Mouse (Mus musculus): ENCODE results near the gene Cd320. TPM values are rescaled to one million over a fixed set of nuclear protein-coding genes. Genes with fewer than 3 reads are reported as not detected.
A peak's percentile ranks its signal among the peaks of the same experiment; 100 is the strongest.
"Not testable (repeated sequence)": the region's sequence is repeated elsewhere in the genome, so short reads cannot be mapped to it uniquely, and the experiment has no call there.

Gene Cd320
- total RNA-seq, 4 experiments from 2014 or later, result 23.3 to 27.1 (median 24.8) TPM

- not testable (repeated sequence) for DNase-seq (ENCODE audit: low spot score in 2 of 2)
These were observed 17.9 kb upstream of the Cd320 start for GRCm38 (mm10) chr17:33824997-33825330.

GRCm38 (mm10) chr17:33825462-33825861 lies 17.4 kb upstream of the Cd320 start:
- no peak for DNase-seq (ENCODE audit: low spot score in 2 of 2)

- DNase-seq (ENCODE audit: low spot score in 2 of 2), result peak in 1 of 2 experiments; percentile 36
These were observed 16.0 kb upstream of the Cd320 start for GRCm38 (mm10) chr17:33826850-33827249.

- no peak for DNase-seq (ENCODE audit: low spot score in 2 of 2)
These were observed 14.0 kb upstream of the Cd320 start for GRCm38 (mm10) chr17:33828892-33829291.

GRCm38 (mm10) chr17:33829561-33829960 lies 13.3 kb upstream of the Cd320 start:
- no peak for DNase-seq (ENCODE audit: low spot score in 2 of 2)

- no peak for DNase-seq (ENCODE audit: low spot score in 2 of 2)
These were observed 1.3 kb downstream of the Cd320 start for GRCm38 (mm10) chr17:33844196-33844595.

- no peak for DNase-seq (ENCODE audit: low spot score in 2 of 2)
These were observed 5.2 kb downstream of the Cd320 start for GRCm38 (mm10) chr17:33848139-33848538.

GRCm38 (mm10) chr17:33851331-33851730 lies 8.4 kb downstream of the Cd320 start:
- DNase-seq (ENCODE audit: low spot score in 2 of 2), result no peak

- no peak for DNase-seq (ENCODE audit: low spot score in 2 of 2)
These were observed 14.9 kb downstream of the Cd320 start for GRCm38 (mm10) chr17:33857816-33858215.

- DNase-seq (ENCODE audit: low spot score in 2 of 2), result peak; percentile 54 to 92
These were observed 22.6 kb downstream of the Cd320 start for GRCm38 (mm10) chr17:33865330-33866030.

- not testable (repeated sequence) for DNase-seq (ENCODE audit: low spot score in 2 of 2)
These were observed 30.6 kb downstream of the Cd320 start, which contains the start of gene Gm7029 for GRCm38 (mm10) chr17:33873537-33873936. Gene Gm7029 (plus strand): TSS chr17:33873837.

- DNase-seq (ENCODE audit: low spot score in 2 of 2), result no peak
These were observed 31.5 kb downstream of the Cd320 start for GRCm38 (mm10) chr17:33874411-33874810.

GRCm38 (mm10) chr17:33875797-33876196 lies 32.9 kb downstream of the Cd320 start:
- not testable (repeated sequence) for DNase-seq (ENCODE audit: low spot score in 2 of 2)

GRCm38 (mm10) chr17:33884320-33884719 lies 41.4 kb downstream of the Cd320 start:
- DNase-seq (ENCODE audit: low spot score in 2 of 2), result not testable (repeated sequence)

- DNase-seq (ENCODE audit: low spot score in 2 of 2), result not testable (repeated sequence)
These were observed 44.9 kb downstream of the Cd320 start for GRCm38 (mm10) chr17:33887802-33888201.

- not testable (repeated sequence) for DNase-seq (ENCODE audit: low spot score in 2 of 2)
These were observed 45.3 kb downstream of the Cd320 start for GRCm38 (mm10) chr17:33888230-33888629.

- DNase-seq (ENCODE audit: low spot score in 2 of 2), result not testable (repeated sequence)
These were observed 47.1 kb downstream of the Cd320 start for GRCm38 (mm10) chr17:33889941-33890532.

- peak; percentile 98 to 100 for DNase-seq (ENCODE audit: low spot score in 2 of 2)
These were observed 47.7 kb downstream of the Cd320 start, which contains the start of gene Kifc1 for GRCm38 (mm10) chr17:33890533-33891059. Gene Kifc1 (minus strand): TSS chr17:33890661.

GRCm38 (mm10) chr17:33891357-33891756 lies 48.5 kb downstream of the Cd320 start:
- no peak for DNase-seq (ENCODE audit: low spot score in 2 of 2)

GRCm38 (mm10) chr17:33891892-33892291 lies 49.0 kb downstream of the Cd320 start:
- DNase-seq (ENCODE audit: low spot score in 2 of 2), result not testable (repeated sequence)

- DNase-seq (ENCODE audit: low spot score in 2 of 2), result no peak
These were observed 49.5 kb downstream of the Cd320 start for GRCm38 (mm10) chr17:33892429-33892828.

GRCm38 (mm10) chr17:33893011-33893410 lies 50.1 kb downstream of the Cd320 start:
- DNase-seq (ENCODE audit: low spot score in 2 of 2), result not testable (repeated sequence)
